Mouse (Mus musculus) megakaryocyte-erythroid progenitor cell, adult 5-6 weeks (primary cell): ENCODE measurements around the gene Ppara. TPM values are rescaled to one million over a fixed set of nuclear protein-coding genes. Genes with fewer than 3 reads are reported as not detected.

Experiments used
- ATAC-seq: replicated peaks from 2 replicates; pipeline ENCODE4 v1.8.0; 2016; ENCODE audit warnings: mild to moderate bottlenecking, inconsistent platforms; ENCODE audit not compliant: severe bottlenecking, poor library complexity, low FRiP score, low TSS enrichment
- total RNA-seq, 2 experiments: library from RNA; stranded (forward) in 1 of 2; stranded (reverse) in 1 of 2; fragments of 200-1000, 215-1000 nt in 1 of 2; fragments of >200 nt in 1 of 2; fragmentation: Nextera tagmentation in 1 of 2; gene quantifications; 2 replicates each; pipeline ENCODE4 v1.2.3; 2014 to 2017

Gene Ppara
- total RNA-seq, 2 experiments from 2014 or later = not detected

DNA sequence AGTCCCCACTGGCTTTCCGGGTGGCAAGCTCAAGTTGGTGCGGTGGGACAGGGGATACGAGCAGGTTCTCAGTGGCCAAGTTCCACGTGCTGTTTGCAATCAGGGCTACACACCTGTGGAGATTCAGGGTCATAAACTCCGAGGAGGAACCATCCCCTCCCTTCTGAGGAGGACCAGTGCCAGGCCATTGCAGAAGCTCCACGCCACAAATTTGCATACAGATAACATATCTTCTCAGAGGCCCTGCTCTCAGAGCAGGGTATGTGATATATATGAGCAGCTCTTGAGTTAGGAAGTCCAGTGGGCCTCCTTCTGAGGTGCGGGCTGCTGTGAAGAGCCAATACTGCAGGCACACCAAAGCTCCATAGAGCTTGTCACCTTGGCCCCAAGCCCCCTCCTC lies 15.8 kb upstream of the Ppara start:
- ATAC-seq = 0 out of 2 replicates have a peak, but pooled peaks have one; percentile 24

DNA sequence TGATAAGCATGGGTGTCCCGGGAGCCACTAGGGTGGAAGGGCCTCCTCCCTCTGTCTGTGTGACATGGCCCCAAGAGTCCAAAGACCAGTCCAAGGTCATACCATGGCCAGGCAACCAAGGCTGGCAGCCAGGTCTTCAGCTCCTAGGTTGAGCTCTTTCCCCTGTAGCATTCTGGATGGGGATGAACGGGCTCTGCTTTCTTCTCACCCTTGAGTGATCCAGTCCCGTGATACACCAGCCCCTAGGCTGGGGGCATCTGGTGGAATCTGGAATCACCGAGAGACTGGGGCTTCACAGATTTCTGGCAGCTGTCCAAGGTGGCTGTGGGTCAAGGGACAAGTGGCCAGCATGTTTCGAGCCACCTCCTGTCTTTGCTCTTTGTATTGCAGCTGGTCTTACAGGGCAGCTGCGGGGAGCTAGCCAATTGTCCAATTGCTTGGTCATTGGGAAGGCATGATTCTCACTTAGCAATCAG lies 14.4 kb upstream of the Ppara start:
- no peak for ATAC-seq

DNA sequence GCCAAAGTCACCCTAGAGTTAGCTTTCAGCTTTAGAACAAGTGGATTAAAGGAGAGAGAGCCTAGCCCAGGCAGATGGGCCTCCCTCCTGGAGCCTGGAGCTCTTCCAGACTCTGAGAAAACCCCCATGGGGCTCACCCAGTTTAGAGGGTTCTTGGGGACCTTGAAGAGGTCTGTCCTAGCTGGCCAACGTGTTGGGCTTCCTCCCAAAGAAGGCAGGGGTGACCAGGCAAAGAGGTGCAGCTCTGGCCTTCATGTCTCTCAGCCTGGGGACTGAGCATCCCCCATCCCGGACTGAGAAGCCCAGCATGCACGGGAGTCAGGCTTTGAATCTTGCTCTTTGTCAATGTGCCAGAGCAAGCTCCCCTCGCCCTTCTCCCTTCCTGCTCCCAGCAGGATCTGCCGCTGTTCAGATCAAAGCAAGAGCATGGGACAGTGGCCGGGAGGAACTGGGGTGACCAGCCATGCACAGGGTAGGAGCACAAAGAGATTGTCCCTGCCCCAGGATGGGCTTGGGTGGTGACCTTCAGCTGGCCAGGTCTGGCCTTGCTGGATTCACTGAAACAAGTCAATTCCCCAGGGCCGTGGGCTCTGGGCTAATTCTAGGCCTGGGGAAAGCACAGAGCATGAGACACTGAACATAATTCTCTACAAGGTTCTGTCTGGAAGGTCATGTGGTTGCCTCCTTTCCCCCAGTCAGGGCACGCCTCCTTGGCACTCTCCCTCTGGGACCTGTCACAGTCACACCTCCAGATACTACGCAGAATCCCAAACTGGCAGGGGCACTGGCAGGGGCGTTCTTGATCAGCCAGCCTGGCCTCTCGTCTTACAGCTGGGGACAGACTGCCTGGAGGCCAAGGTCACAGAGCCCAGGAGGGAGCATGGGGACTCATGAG lies 10.3 kb upstream of the Ppara start:
- no peak for ATAC-seq

DNA sequence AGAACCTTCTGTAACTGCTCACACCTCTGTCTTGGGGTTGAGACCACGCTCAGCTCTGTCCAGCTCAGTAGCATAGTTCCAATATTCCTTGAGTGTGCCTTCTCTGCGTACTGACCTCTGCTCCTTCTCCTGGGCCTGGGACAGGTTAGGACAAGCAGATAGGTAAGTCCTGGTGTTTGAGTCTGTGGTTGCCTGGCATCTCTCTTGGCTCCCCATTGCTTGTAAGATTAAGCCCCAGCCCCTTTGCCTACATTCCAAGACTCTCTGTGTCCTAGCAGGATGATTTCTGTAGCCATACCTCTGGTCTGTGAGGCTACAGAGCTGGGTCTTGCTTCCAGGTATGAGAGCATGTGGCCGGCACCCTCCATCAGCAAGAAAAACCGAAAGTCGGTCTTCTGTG lies 6.6 kb upstream of the Ppara start:
- ATAC-seq = no peak

- no peak for ATAC-seq
These were observed 5.5 kb upstream of the Ppara start for GRCm38 (mm10) chr15:85729256-85729655.

- no peak for ATAC-seq
These were observed 4.8 kb upstream of the Ppara start for GRCm38 (mm10) chr15:85730027-85730426.

DNA sequence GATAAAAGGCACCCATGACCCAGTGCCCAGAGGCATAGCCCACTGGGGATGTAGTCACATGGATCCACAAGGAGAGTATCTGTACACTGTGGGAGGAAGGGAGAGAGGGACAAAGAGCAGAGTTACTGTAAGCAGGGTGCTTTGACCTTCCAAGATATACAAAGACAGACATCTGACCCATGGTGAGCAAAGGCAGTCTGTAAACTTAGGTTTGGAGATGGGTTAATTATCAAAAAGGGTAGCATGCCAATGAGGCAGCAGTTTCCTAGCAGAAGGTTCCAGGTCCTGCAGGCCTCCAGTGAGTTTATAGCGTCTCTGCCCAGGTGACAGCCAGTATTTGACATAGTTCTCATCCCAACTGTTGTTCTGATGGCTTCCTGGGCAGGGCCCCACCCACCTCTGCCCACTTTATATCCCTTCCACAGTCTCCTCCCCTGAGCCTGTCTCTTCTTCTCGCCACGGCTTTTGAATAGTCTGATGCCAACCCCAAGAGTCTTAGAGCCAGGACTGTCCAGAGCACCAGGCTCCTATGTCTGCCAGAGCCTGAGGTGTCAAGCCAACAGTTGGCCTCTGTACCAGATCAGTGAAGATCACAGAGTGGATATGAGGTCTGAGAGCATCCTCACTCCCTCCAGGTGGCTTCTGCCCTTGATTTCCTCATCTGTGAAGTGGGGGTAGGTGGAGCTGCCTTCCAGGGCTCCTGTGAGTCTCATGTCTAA lies 2.7 kb upstream of the Ppara start:
- no peak for ATAC-seq

- ATAC-seq = no peak
These were observed 2.2 kb upstream of the Ppara start for GRCm38 (mm10) chr15:85732604-85732968.

GRCm38 (mm10) chr15:85733686-85734085 lies 1.1 kb upstream of the Ppara start:
- ATAC-seq = no peak

- no peak for ATAC-seq
These were observed 635 bp upstream of the Ppara start for GRCm38 (mm10) chr15:85734148-85734547.

DNA sequence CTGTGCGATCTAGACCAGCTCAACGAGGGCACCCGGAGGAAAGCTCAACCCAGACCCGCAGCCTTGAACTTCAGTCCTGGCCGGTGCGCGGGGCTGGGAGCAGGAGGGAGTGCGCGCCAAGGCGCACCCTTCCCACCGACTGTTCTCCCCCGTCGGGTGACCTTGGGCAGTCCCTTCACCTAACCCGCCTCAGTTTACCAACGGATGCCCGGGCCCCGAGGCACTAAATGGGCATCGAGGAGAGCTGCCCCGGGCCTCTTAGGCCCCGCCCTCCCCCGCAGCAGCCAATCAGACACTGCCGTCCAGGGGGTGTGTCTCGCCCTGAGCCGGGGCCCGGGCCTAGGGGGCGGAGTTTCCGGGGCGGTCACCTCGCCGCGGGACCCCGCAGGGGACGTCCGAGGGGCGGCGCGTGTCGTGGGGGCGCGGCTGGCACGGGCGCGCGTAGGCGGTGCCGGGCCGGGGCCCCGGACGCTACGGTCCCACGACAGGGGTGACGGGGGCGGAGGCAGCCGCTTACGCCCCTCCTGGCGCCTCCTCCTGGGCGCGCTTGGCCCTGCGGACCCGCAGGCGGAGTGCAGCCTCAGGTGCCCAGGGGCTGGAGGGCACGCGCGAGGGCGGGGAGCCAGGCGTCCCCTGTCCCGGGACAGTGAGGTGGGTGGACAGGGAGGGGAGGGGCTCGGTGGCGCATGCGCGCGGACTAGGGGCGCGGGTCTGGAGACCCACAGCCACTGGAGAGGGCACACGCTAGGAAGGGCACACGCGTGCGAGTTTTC lies 466 bp downstream of the Ppara start:
- peak; percentile 94 for ATAC-seq

- ATAC-seq = no peak
These were observed 1.0 kb downstream of the Ppara start for GRCm38 (mm10) chr15:85735836-85736190.

DNA sequence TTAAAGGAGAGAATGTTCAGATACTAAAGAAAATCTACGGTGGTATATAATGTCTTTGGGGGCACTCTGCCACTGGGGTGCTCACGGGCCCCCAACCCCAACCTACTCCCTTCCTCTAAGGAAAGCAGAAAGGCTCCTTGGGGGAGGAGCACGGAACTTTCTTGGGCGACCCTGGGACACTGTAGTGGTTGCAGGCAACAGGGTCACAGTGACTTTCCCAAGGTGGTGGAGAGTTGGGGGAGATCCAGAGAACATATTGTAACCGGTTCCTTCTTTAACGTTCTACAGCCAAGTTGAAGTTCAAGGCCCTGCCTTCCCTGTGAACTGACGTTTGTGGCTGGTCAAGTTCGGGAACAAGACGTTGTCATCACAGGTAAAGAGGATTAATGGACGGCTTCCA lies 1.7 kb downstream of the Ppara start:
- ATAC-seq = no peak

DNA sequence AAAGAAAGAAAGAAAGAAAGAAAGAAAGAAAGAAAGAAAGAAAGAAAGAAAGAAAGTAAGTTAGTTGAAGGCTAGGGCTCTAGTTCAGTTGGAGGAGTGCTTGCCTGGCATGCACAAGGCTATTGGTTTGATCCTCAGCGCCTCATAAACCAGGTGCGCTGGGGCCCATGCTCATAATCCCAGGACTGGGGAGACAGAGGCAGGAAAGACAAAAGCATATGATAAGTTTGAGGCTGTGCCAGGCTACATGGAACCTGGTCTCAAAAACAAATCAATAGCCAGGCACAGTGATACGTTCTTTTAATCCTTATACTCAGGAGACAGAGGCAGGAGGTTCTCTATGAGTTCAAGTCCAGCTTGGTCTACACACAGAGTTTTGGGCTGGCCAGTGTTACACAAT lies 3.6 kb downstream of the Ppara start:
- no peak for ATAC-seq

DNA sequence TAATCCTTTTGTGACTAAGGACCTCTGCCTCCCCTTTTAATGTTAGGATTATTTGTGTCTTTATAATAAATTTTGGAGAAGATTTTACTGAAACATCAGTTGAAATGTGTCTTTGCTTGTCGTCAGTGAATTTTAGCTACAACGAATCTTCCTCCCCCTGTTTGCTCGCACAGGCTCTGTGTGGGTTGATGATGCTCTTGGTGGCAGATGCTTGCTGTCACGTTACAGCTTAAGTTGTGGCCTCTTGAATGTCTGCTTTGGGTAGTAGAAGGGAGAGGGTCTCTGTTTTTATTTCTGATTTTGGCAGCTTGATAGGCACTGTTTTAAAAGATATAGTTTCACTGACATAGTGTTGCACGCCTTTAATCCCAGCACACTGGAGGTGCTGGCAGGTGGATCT lies 4.2 kb downstream of the Ppara start:
- ATAC-seq = no peak

GRCm38 (mm10) chr15:85742608-85743007 lies 7.8 kb downstream of the Ppara start:
- no peak for ATAC-seq

DNA sequence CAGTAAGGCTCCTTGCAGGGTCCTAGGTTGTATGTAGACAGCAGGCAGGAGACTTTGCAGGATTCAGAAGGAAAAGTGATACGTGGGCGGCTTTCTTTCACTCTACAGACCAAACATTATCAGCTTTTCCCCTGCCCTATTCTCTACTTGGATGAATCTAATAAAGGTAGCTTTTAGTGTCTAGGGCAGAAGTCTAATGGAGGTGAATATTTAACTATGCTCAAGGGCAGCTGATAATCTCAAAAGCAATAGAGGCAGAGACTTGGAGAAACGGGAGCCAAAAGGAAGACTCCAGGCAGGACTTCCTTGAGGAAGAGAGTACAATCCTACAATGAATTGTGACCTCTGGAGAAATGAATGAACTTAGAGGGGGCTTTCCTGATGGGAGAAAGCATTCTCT lies 9.2 kb downstream of the Ppara start:
- no peak for ATAC-seq

GRCm38 (mm10) chr15:85746178-85746577 lies 11.4 kb downstream of the Ppara start:
- ATAC-seq = no peak

DNA sequence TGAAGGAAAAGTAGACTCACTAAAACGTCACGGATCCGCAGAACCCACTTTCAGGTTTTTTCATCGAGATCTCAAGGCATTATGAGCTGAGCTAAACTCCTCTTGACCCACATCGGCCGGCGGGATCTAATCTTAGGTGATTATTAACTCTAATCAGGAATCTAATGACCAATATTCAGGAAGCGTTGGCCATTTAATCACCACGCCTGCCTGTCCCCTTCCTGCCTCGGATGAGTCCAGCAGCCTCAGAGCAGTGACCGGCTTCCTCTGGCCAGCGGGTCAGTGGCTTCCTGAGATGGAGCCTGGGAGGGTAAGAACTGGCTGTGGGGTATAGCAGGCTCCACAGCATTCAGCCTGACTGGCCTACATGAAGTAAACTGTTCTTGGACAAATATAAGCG lies 11.9 kb downstream of the Ppara start:
- ATAC-seq = no peak

GRCm38 (mm10) chr15:85747951-85748350 lies 13.2 kb downstream of the Ppara start:
- ATAC-seq = no peak
